Mouse (Mus musculus) mouse embryonic stem cell (cell line): ENCODE results near the gene Ifngr1.

Experiments used
- in situ Hi-C, 2 experiments: fragments of 300-500 bp; cut with MboI; formaldehyde crosslinking; loops; 1 replicate in 1 of 2; 3 replicates in 1 of 2; pipeline ENCODE4 v1.14.3; 2019 to 2020; ENCODE audit warnings: low sequenced_read_pairs in 2 of 2, low pct_unique_long_range_greater_than_20kb in 1 of 2, mixed read lengths in 1 of 2; ENCODE audit not compliant: unreplicated experiment in 1 of 2

The Ifngr1 gene

DNA sequence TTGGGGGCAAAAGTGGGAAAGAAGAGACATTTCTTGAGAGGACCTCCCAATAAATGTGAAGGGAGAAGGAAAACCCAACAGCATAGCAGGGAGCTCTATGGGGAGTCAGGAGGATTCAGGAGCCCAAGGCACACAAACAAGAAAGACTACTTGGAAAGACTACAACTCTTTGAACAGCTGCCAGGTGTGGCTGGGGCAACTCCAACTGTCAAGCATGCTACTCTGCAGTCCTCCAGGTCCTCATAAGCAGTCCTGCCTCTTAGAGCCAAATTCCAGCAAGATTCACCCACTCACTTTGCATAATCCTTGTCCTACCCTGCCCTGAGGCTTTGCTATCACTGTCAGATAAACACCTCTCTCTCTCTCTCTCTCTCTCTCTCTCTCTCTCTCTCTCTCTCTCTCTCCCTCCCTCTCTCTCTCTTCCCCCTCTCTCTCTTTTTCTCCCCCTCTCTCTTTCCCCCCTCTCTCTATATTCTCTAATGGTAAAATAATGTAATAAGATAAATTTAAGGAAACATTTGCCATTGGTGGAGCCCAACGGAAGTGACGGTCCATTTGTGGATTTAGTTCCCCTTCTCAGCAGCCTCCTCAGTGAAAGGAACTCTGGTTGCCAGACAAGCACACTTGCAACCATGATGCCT is 29.8 kb downstream of the Ifngr1 start, which contains the start of gene Il22ra2:
Gene Il22ra2 (plus strand): TSS at position 591 of the 641 bp plus-strand sequence.
- in situ Hi-C loops = no loop called here

DNA sequence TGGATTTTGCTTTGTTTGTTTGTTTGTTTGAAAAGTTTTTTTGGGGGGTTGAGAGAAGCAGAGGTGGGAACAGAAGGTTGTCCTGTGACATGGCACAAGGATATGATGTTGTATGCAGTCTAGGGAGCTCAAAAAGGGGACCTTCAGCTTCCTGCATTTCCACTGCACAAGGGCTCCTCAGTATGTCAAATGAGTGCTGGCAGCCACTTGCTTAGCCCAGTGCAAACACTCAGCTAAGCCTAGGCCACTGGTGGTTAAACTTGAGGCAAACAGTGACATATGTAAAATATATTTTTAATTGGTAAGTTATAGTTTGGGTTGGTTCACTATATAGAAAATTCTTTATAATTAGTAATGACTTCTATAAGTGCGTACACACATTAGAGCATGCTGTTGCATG is 32.9 kb downstream of the Ifngr1 start:
- in situ Hi-C loops = no loop called here

DNA sequence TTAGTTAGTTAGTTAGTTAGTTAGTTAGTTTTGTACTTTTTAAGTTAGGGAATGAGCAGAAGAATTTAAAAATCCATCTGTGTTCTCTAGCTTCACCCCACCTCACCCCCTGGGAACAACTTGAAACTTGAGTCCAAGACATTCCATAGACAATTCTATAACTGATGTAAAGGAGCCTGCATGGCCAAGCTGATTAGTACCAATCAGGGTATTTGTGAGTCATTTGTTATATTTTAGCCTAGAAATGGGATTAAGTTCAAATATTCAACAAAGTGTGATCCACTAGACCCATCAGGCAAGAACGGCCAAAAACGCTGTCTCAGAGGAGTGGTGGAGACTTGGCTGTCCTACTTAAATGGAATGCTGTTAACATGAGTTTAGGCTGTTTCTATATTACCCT is 35.6 kb downstream of the Ifngr1 start:
- in situ Hi-C loops = no loop called here

DNA sequence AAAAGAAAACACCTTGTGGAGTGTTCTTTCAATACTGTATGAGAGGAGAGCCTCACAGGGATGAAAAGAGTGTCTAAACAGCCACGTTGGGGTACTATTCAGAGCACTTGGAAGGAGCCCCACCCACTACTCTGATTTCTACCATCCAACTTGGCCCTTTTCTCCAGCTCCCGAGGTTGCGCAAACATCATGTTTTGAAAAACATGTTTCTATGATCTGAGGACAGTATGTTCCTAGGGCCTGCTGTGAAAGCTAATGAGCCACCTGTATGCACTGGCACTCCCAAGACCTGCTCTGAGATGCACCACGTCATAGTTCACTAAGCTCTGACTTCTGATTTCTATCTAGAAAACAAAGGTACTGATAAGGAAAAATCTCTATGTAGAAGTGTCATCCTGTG is 36.0 kb downstream of the Ifngr1 start:
- in situ Hi-C loops = no loop called here

DNA sequence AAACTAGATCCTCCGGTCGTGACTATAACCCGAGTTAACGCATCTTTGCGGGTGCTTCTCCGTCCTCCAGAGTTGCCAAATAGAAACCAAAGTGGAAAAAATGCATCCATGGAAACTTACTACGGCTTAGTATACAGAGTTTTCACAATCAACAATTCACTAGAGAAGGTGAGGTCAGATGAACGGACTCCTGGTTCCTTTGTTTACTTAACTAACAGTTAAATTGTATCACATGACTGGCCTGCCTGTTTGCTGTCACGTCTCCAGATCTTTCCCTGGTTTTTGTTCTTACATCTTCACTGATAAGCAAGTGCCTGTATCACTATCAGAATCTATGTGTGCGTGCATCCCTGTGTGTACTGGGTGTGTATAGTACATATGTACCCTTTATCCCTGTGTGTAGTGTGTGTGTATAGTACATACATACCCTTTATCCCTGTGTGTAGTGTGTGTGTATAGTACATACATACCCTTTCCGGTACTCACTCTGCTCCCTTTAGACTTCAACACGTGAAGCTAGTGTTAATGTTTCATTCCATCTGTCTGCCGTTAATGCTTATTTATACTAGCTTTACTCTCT is 40.0 kb downstream of the Ifngr1 start:
- in situ Hi-C loops = no loop called here

DNA sequence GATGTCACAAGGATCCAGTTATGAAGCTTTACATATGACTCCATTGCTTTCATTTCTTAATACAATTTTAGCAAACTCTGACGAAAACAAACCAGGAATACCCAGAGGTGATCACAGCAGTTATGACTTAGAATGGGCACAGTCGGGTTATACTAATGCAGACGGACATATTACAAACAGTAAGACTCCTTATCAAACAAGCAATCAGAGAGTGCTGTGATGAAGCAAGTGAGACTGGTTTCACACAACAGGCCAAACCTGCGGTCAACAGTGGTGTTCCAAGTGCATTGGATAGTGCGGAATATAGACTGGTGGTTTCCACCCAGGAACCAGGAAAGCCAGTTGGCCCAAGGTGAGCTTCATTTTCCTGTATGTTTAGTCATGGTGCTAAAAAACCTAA is 47.1 kb downstream of the Ifngr1 start:
- in situ Hi-C loops = loop anchor here in 1 of 2 experiments (5.0 kb wide), 1 partner anchor 33 kb away; no protein-coding TSS in a partner anchor

DNA sequence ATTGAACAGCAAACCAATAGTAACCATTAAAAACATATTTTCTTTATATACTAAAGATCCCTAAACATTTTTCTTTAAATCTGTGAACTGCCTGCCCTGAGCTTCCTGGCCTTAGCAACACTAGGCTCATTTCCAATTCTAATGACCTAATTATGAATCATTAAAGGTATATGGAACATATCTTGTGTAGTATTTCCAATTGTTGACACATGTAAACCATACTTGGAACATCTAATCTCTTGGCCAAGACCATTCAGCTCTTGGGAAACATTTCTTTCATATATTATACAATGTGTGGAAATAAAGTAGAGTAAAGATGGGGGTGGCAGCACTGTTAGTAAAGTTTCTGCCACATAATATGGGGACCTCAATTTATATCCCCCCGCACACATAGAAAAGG is 47.9 kb downstream of the Ifngr1 start:
- in situ Hi-C loops = loop anchor here in 1 of 2 experiments (5.0 kb wide), 1 partner anchor 33 kb away; no protein-coding TSS in a partner anchor

DNA sequence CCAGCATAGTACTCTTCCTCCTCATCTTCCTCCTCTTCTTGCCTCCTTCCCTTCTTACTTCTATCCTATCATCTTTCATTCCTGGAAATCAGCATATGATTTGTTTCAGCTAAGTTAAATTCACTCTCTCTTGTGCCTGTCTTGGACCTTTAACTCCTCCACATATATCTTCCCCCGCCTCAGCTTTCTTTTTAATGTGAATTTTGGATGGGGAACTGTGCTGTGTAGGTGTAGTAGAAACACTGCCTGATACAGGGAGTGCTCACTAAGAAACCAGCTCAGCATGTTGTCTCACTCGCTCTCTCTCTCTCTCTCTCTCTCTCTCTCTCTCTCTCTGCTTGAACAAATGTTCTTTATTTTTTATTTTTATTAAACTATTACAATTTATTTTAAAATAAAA is 53.4 kb downstream of the Ifngr1 start:
- in situ Hi-C loops = no loop called here

DNA sequence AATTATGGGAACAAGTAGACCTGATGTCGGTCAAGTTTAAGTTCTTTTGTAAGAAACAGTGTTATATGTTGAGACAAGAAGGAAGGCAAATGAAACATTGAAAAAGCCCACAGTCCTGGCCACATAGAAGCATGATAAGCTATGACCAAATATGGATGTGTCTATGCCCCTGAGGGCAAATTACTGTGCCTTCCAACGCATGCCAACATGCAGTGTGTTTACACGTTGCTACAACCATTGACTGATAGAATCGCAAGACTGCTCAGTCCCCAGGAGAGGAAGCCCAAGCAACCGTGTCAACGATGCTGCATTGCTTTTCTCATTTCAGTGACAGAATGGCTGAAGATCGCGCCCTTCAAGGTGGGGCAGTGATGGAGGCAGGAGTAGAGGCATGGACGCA is 65.7 kb downstream of the Ifngr1 start:
- in situ Hi-C loops = no loop called here
